Mouse (Mus musculus) urinary bladder, postnatal 36 days (tissue): ENCODE data around the gene Toe1.
"Not testable (repeated sequence)": the region's sequence is repeated elsewhere in the genome, so short reads cannot be mapped to it uniquely, and the experiment has no call there.

Experiments
- DNase-seq, 2 experiments: peaks; one replicate each; pipeline ENCODE4 v3.0.0; 2022; ENCODE audit warnings: low spot score in 2 of 2, mixed read lengths in 1 of 2

Gene Toe1

DNA sequence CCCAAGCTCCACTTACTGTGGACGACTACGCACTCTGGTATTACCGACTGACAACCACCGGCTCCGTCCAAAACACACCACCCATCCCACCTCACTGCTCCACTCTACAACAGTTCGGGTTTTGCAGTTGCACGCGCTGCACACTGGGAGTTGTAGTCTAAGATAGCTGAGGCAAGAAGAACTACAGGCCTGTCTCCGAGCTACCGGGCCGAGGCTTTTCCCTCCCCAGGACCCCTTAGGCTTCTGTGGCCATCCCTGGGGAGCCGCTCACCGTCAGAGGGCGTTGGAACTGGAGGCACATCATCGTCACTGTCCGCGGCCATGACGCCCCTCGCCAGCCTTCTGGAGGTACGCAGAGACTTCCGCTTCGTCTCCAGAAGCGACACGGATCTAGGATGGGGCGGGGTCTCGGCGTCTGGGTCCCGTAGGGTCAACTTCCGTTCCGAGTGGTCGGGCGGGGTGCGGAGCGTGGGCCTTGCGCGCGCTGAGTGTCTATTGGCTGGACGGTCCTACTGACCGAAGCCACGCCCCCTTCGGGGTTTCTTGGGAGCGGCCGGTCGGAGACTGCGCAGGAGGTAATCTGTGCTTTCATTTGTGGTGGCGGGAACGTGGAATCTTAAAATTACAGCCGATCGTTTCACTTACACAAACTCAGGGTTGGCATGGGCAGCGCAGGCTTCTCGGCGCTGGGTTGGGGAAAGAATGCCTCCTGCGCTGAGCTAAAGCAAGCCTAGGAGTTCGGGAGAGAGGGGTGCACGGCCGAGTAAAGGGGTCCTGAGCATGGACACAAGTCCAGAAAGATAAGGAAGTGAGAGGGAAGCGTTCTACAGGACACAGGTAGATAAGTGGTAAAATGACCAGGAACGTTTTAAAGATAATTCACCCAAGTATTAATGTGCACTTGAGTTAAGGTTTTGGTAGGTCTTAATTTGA lies at the start of gene Toe1, which contains the start of gene Mutyh:
Gene Toe1 (minus strand): TSS at position 444 of the 933 bp plus-strand sequence.
Gene Mutyh (plus strand): TSS at position 527 of the 933 bp plus-strand sequence.
- DNase-seq, result peak; percentile 84 to 94

DNA sequence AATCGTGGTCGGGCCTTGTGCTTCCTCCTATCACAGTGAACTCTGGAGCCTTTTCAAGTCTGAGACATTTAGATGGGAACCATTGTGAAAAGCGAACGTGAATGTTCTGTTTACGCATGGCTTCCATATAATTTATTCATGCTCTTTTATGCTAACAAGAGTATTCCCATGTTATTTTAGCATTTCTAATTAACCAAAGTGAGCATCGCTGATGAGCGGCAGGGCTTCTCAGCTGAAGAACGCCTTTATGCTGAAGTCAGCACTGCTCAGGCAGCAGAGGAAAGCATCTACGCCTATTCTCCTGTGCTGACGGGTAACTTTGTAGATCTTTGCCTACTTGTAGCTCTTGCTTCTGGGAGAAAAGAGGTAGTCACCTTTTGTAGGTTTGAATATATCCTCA lies 49.8 kb upstream of the Toe1 start:
- DNase-seq, result no peak

DNA sequence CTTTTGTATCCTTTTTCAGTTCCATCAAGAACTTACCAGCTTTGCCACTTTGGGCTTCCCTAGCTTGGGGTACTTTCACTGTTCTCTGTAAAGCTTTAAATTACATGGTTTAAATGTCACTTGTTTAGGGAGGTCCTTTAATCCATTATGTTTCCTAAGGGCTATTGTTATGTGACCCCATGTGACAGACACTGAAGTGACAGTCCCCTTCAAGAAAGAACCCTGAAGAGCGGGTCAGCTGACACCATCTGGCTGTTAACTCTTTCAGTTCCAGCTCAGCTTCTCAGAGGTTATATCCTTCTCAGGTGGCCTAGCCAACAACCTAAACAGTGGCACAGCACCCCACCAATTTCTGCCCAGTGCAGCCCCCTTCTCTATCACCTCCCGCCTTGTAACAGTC lies 46.8 kb upstream of the Toe1 start:
- DNase-seq, result no peak

DNA sequence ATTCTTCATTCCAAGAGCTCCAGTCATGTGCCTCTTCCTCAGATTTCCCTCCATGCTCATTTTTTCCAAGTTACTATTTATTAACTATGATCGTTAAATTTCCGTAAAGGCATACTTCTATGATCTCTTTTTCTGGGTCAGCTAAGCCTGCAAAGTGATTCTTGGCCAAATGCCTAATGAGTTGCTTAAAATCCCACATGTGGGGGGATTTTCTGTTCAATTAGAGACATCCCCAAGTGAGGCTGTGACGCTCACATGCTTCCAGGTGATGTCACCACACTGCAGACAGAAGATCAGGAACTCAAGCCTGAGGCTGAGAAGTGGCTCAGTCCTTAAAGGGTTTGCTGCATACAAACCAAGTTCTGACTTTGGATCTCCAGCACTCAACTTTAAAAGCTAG lies 42.5 kb upstream of the Toe1 start:
- DNase-seq, result no peak

DNA sequence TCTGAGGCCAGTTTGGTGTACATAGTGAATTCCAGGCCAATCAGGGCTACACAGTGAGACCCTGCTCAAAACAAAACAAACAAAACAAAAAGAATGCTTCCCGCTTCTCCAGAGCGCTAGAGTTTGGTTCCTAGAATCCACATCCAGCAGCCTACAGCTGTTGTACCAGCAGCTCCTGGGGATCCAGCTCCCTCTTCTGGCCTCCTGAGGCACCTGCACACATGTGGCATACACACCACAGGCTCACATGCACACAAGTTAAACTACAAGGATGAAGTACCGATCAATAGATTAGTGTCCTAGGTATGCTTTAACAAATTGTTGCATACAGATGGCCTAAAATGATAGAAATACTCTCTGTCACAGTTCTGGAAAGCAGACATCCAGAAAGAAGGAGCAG lies 36.9 kb upstream of the Toe1 start:
- no peak for DNase-seq

DNA sequence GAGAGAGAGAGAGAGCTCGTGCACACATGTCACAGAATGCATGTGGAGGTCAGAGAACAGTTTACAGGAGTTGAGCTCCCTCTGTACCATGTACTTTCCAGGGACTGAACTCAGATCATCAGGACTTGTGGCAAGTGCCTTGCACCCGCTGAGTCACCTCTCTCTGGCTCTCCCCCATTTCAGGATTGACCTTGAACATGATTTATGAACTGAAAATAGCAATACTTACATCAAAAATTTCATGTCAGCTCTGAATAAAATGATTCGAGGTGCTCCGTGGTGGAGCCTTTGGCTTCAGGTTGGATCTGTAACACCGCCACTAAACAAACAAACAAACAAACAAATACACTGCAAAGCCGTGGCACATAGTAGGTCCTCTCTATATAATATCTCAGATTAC lies 33.4 kb upstream of the Toe1 start:
- DNase-seq, result no peak

DNA sequence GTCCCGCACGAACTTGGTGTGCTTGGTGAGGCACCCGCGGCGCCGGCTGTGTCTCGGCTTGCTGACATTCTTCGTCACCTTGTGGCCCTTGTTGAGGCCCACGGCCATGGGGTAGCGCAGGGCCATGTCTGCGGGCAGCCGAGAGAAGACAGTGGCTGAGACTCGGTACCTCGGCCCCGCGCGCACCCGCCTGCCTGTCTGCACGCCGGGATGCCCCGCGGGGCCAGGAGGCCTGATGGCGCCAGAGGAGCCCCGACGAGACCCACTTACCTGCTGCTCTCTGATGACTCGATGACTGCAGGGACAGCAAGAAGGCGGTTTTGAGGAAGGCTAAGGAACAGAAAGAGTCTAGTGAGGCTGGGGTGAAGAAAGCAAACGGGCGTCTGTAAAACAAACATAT lies 32.7 kb upstream of the Toe1 start:
- not testable (repeated sequence) for DNase-seq

DNA sequence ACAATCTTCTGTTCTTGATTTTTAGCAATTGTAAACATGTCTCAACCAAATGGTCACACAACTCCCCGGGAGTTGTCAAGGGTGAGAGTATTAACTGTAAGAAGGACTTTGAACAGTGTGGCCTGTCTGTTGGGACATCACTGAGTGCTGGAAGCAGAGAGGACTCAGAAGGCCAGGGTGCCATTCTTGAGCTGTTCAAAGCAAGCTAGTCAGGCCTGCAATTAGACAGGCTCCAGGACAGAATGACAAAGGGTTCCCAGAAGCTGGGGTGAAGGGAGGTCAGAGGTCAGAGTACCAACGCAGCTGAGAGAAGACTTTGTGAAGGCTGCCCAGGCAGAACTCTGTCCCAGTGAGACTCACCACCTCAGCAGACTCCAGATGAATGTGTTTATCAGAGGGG lies 31.6 kb upstream of the Toe1 start:
- DNase-seq, result no peak

DNA sequence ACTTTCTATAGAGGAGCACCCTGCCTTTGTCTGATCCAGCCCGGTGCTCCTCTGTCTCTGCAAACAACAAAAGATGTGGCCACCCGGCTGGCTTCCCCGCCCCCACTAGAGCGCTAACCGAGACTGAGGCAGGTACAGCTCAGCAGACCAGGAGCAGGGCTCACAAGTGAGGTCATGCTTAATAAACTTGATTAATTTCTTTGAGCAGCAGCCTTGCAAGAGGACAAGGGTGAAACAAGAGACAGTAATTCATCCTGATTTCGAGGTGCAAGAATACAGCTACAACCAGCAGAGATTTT lies 22.6 kb upstream of the Toe1 start:
- DNase-seq, result no peak

DNA sequence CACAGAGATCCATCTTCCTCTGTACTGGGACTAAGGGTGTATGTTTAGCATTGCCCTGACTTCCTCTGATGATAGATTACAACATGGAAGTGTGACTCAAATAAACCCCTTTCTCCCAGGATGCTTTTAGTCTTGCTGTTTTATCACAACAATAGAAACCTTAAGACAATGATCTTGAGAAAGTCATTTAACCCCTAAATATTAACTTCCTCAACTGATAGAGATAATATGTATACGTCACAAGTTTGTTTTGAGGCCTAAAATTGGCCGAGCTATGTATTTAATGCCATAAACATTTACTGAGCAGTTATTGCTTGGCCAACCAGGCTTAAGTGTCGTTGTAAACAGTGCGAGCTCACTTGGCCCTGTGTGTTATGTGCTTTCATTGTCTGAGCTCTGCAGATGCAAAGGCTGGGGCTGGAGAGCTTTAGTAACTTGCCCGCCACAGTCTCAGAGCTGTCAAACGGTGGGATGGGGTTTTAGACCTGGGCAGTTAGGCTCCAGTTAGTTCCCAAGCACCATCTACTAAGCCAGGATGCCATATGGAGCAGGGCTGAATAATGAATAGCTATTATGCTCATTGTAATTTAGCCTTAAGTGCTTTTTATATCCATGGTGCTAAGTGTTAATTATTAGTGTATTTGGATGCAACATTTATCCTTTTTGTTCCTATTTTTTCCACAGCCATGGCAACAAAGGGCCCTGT lies 22.1 kb upstream of the Toe1 start:
- DNase-seq, result no peak

DNA sequence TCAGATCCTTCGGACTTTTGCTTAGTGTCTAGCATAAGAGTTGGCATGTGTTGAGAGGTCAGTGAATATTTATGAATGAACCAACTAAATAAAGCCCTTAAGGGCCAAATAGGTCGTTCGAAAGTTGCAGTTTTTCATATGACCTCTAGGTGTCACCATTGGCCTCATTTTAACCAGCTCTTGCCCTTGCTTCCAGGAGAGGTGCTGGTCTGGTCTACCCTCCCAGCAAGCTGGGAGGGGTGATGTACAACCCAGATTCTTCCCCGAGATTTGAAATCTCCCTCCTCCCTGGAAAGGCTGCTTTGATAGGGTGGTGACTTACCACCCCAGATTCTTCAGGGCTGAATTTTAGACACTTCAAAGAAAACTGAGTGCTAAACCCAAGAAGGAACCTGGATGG lies 20.4 kb upstream of the Toe1 start:
- DNase-seq, result no peak

DNA sequence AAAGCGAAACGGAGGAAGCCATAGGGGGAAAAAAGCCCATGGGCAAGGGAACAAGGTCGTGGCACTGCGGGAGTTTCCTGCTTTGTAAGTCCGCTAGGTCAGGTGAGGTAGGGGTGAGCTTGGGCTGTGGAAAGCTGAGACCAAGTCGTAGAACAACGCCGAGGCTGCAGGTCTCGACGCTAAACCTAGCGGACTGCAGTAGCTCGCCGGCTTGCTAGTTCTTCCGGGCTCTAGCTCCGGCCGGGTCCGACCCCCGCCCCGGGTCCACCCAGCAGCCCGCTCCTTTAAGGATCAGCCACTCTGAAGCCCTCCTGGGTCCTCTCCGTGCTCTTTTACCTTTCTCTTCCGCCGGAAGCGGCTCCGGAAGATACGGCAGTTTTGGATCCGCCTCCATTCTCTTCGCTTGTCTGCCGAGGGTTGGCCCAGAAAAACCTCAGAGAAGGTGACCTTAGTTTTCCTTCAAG lies 17.1 kb upstream of the Toe1 start:
- DNase-seq, result peak; percentile 55 to 74

DNA sequence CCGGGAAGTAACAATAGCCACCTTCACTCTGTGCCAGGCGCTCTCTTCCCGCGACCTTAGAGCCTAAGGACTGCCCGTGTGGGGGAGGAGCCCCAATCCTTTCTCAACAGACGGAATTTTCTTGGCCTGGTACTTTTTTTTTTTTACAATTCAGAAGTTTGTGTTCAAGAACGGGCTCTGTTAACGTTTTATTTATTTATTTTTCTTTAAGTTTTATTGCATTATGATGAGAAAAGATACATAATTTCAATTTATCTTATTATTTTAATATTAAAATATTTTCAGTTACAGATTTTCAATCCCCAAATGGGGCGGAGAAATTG lies 14.2 kb upstream of the Toe1 start, which contains the start of gene Hpdl:
Gene Hpdl (minus strand): TSS at position 14 of the 323 bp plus-strand sequence.
- no peak for DNase-seq

DNA sequence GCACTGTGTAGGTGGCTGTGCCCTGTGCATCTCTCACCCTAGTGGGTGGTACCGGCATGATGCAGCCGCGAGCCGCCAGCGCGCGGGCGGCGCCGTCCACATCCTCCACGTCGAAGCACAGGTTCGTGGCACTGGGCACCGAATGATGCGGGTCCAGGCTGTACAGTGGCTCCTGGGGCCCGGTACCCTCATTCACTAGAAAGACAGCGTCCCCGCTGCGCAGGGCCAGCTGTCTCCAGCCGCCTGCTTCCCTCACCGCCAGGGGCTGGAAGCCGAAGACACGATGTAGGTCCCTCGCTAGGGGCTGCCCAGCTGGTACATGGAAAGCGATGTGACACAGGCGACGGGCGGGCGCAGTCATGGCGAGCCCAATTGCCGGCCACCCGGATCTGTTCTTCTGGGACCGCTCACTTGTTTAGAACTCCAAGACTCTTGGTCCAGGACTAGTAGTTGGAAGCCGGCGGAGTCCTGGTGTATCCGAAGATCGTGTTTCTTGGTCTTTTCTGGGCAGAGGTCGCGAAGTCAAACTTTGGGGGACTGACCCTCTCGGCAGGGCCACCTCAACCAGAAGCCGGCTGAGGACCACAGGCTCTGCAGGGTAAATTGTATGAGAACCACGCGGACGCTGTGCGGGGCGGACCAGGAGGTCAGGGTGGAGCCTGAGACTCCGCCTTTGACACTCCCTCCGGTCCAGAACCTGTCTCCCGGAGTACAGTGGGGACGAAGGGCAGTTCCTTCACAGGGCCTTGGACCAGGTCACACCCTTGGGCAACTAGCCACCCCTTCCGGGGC lies 13.7 kb upstream of the Toe1 start:
- DNase-seq, result peak; percentile 70 to 81

DNA sequence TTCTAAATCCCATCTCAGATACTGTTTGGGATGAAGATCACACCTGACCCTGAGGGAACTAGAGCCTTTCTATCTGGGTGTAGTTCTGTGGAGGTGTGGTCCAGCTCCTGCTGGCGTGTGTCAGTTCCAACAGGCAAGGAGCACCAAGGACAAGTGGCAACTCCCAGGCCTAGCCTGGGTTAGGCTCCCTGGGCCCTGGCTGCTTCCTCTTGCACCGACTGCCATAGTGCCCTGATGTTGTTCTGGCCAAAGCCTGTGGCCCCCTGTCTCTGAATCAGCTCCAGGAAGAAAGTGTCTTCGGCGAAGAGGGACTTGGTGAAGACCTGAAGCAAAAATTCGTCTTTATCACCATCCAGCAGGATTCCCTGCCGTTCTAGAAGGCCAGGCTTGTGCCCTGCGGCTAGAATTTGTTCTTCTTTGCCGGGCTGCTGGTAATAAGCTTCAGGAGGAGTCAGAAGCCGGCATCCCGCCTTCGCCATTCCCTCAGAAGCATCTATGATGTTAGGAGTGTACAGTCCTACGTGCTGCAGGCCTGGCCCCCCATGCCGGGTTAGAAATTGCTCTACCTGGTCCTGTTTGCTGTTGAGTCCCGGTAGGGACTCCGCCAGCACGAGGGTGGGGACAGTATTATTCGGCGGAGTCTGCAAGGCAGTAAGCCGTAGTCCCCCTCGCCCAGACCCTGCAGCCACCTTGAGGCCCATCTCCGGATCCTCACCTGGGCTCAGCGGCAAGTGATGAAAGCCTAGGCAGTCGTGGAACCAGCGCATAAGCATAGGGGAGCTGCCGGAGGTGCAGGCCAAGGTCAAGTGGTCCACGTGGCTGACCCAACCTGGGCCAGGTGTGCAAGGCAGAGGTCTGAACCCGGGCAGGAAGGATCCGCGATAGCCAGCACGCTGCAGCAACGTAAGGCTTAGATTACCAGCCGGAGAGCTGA lies 12.8 kb upstream of the Toe1 start:
- DNase-seq, result no peak

DNA sequence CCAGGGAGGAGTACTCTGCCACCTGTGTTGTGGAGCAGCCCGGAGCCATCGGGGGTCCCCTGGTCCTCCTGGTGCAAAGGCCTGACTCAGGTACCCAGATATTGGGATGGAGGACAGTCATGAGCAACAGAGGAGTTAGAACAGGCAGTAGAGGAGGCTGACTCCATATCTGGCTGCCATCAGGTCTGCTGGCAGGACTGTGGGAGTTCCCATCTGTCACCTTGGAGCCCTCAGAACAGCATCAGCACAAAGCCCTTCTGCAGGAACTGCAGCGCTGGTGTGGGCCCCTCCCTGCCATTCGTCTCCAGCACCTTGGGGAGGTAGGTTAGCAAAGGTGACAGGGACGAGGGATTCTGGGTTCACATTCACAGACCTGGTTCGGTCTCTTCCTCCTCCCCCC lies 10.0 kb upstream of the Toe1 start:
- no peak for DNase-seq

DNA sequence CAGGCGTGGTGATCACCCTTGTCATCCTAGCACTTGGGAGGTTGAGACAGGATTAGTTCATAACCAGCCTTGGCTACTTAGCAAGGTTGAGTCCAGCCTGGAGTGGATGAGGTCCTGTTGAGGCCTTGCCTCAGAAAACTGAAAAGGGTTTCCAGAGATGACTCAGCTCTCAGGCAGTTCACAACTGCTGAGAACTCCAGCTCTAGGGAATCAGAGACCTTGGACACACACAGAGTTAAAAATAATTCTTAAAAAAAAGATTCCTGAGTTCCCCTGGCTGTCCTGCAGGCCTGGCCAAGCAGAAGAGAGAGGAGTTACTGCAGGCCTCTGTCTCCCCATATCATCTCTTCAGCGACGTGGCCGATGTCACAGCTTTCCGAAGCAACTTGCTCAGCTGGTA lies 7.8 kb upstream of the Toe1 start:
- no peak for DNase-seq

DNA sequence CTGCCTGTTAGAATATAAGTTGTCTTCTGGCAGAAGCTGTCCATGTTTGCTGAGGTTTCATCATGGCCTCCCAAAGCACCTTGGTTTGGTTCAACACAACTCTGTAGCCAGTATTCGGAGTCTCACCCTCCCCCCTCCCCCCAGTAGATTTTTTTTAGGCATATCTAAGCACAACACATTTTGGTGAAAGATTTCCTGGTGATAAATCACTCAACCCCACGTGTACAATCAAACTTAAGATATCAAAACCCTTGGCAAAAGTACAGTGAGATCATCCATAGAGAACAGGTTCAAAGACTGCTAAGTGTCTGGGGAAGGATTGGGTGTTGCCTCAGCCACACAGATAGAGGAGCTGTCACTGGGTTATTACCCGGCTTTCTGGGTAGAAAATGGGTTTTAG lies 3.6 kb upstream of the Toe1 start:
- no peak for DNase-seq

DNA sequence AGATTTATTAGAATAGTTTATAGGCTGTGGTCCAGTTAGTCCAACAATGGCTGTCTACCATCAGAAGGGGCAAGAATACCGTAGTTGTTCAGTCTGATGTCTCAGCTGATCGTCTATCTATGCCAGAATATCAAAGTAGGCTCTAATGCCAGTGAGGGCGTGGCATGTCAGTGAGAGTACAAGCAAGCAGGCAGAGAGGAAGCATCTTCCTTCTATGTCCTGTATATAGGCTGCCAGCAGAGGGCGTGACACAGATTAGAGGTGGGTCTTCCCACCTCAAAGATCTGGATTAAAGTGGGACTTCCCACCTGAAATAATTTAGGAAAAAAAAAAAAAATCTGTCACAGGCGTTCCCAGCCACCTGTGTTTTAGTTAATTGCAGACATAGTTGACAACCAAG lies 7.5 kb downstream of the Toe1 start:
- DNase-seq, result no peak

DNA sequence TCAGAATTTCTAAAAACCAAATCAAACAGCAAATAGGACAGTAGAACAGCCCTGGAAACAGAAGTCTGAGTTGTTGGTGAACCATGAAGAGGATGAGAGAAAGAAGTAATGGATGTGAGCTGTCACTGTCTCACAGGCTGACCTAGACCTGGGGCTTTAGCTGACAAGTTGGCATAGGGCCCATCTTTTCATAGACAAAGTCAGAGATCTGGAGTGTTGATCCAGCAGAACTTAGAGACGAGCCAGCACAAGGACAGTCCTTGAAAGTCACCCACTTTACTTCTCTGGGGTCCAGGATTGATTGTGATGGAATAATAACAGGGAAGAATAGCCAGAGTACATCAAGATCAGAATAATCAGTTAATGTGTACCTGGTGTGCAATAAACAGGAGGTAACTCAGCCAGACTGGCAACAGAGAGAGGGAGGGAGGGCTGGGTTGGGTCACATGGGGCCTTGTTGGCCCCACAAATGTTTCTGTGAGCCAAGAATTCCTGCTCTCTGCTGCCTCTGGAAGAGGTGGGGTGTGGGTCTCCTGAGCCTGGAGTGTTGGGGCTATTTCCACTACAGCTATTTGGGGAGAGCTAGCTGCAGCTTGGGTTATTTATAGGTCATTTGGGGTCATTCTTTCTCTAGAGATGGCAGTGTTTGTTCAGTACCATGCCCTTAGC lies 10.9 kb downstream of the Toe1 start:
- no peak for DNase-seq

DNA sequence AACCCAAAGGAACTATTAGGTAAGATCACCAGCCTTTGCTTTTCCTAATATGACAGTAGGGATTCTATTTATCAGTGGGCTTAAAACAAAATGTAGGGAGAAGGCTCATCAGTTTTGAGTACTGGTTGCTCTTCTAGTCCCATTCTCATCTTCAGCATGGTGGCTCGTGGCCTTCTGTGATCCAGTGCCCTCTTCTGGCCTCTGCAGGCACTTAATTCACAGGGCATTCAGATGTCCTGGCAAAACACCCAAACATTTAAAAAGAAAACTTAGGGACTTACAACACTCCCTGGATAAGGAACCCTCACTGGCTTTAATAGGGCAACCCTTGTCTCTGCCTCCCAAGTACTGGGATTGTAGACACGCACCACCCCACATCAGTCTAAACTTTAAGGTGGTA lies 13.2 kb downstream of the Toe1 start:
- DNase-seq, result no peak
